Mouse (Mus musculus): ENCODE measurements at regions not wholly inside any gene's neighbourhood (a gene's known extent, or its start where the extent isn't known, plus 50 kb on each side); places are given as distances from the start of the nearest gene placed in this dataset.

DNA sequence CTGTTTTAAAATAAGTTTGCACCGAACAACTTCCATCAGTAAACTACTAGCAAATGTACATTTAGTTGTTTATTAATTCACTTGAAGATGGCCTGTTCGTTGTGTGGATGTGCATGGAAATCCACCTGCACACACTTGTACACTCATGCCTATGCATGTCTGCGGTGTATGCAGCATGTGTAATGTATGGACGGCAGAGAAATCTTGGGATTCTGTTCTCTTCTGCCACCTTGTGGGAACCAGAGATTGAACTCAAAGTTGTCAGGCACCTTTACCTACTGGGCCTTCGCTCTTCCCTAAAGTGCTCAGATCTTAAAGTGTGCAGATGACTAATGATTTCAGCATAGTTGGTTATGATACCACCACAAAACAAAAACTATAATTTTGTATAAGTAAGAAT is 137.4 kb downstream of the Kitl start:
- no peak for DNase-seq

- DNase-seq = no peak
These were observed 137.9 kb downstream of the Kitl start for GRCm38 (mm10) chr10:100153311-100153710.

DNA sequence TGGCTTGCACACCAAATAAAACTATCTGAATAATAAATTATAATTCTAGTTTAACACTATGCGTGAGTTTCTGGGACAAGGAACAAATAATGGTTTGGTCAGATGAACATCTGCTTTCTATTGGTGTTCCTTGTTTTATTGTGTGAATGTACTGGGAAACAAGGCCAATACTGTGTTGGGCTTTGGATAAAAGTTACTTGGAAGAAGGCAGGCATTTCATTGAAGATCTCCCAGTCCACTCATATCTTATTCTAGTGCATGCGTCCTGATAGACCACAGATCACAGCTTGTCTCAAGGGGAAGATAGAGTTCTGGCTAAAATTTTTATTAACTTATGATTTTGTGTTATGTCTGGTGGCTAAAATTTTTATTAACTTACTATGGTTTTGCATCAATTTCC is 140.1 kb downstream of the Kitl start:
- no peak for DNase-seq

GRCm38 (mm10) chr10:100159843-100160531 is 144.6 kb downstream of the Kitl start:
- DNase-seq = peak; percentile 26

DNA sequence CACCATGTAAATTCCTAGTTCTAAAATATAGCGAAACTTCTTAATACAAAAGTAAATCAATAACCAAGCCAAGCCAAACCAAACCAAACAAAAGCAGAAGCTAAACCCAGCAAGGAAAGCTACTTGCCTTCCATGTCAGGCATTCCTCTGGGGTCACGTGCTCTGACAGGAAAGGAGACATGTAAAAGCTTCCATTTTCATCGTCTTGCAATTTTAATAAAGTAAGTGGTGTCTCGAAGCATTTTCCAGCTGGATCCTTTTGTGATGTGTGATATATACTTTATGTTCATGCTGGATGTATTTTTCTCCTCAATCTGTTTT is 145.1 kb downstream of the Kitl start:
- DNase-seq = no peak

- peak; percentile 42 for DNase-seq
These were observed 145.7 kb downstream of the Kitl start for GRCm38 (mm10) chr10:100161117-100161516.

DNA sequence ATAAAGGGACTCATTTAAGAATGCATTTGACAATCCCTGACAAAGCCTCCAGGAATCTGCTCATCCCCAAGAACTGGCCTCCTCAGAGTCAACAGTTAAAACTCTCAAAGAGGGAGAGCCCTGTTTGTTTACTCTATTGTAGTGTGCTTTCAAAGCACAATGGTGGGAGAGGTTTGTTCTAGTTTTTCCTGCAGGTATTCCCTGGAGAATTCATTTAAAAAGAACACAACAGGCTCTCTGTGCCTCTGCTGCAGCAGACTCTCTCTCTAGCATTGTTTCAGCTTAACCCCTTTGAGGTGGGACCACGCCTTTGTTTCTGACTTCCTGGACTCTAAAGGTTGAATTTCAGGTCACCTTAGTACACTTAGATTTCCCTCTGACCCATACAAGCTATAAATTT is 149.1 kb downstream of the Kitl start:
- DNase-seq = no peak

- peak; percentile 23 for DNase-seq
These were observed 155.4 kb downstream of the Kitl start for GRCm38 (mm10) chr10:100170836-100171235.

DNA sequence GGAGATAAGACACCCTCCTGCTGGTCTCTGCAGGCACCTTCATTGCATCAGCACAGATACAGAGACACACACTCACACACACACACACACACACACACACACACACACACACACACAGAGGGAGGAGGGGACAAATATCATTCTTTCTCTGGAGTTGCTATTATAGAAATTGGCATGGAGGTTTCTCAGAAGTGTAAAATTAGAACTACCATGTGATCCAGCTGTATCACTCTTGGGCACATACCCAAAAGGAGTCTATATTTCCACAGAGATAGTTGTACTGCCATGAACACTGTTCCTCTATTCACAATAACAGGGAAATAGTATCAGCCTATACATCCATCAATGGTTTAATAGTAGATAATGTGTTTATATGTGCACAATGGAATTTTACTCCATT is 137.8 kb upstream of the Gm4301 start:
- no peak for DNase-seq

GRCm38 (mm10) chr10:100199090-100199690 is 136.3 kb upstream of the Gm4301 start:
- no peak for DNase-seq

- DNase-seq = no peak
These were observed 135.0 kb upstream of the Gm4301 start for GRCm38 (mm10) chr10:100200431-100200830.

DNA sequence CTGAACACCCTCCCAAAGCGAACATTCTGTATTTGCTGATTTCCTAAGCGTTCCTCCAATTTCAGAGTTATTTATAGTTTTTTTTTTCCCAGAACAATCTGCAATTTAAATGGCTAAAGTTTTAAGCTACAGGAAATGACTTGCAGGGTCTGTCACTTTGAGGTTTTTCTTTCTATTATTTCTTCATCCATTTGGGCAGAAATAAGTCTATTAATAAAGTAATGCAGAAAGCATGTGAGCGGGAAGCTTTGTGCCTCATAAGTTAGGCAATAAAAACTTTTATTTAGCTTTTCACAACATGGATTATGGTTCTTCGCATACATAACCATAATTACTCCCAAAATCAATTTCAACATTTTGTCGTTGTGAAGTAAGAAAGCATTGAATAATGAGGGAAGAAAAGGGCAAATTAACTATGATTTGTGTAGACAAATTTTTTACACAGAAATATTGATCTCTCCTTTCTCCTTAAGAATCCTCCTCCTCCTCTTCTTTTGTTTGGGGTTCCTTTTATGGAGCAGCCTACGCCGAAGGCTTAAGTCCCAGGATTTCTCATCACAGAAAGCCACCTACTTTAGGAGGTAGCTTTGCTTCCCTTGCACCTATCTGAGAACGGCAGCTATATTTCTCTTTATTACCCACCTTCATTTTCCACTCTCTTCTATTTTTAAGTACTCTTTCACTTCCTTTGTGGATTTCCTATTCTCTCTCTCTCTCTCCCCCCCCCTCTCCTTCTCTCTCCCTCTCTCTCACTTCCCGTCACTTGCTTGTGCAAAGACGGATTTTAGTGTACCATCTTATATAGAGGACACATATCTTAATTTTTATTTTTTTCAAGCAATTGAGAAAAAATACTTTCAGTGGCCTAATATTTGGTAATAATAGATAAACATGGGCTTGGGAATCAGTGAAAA is 128.6 kb upstream of the Gm4301 start:
- DNase-seq = no peak

DNA sequence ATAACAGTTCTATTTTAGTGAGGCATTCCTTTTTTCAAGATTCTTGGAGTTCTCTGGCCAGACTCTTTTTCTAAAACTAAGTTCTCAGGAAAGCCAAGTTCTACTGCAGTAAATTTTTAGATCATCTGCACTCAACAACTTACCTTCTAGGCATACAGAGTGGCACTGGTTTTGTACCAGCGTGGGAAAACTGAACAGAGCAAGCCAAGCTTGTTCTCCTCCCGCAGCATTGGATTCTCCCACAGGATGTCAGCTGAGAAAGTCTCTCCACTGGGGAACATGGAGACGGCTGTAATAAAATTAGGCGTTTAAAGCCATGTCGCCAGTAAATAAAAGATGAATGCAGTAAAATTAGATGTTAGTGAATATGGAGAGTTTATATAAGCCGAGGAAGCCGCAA is 124.8 kb upstream of the Gm4301 start:
- DNase-seq = no peak

- no peak for DNase-seq
These were observed 110.9 kb upstream of the Gm4301 start for GRCm38 (mm10) chr10:100224459-100225097.

DNA sequence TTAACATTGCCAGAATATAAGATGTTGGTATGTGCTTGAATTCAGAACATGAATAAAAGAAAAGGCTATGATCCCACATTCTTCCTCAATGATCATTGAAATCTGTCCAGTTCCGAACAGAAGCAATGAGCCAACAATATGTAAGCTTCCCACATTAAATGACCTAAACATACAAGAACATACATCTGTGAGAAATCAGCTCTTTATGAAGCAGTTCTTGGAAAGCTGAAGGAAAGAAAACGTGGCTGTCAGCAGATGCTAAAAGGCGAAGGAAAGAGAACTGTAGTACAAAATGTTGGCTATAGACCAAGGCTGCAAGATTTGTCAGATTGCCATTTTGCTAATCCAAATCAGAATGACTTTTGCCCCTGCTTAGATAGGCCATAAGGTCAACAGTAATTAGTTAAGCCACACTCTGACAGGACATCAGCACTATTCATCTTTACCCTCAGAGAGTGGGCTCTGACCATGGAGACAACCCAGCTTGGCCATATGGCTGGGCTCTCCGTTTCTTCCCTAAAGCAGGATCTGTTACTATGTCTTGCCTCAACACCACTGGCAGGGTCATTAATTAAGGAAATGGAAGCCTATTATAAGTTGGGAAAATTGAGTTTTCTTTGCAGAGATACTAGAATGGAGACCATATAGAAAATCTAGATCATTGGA is 76.1 kb upstream of the Gm4301 start:
- peak; percentile 10 for DNase-seq

GRCm38 (mm10) chr10:100263447-100263846 is 72.0 kb upstream of the Gm4301 start:
- DNase-seq = no peak

GRCm38 (mm10) chr10:100264066-100264465 is 71.4 kb upstream of the Gm4301 start:
- peak; percentile 3 for DNase-seq

GRCm38 (mm10) chr10:100282471-100282870 is 53.0 kb upstream of the Gm4301 start:
- DNase-seq = no peak

Data from adrenal gland, adult 2 months (tissue).